Mouse (Mus musculus) layer of hippocampus, adult 9-11 months (tissue): ENCODE data around the gene Clasrp.

ENCODE experiments used
- DNase-seq: peaks from one replicate; pipeline ENCODE4 v3.0.0; 2022

Gene Clasrp

GRCm38 (mm10) chr7:19561765-19562642 is 42.3 kb downstream of the Clasrp start:
- DNase-seq: peak; percentile 84

GRCm38 (mm10) chr7:19561431-19561764 is 42.9 kb downstream of the Clasrp start:
- DNase-seq: no peak

- DNase-seq: no peak
Observed at GRCm38 (mm10) chr7:19560491-19561260, 43.6 kb downstream of the Clasrp start.

GRCm38 (mm10) chr7:19558965-19559364 is 45.3 kb downstream of the Clasrp start:
- no peak for DNase-seq

GRCm38 (mm10) chr7:19557982-19558900 is 46.0 kb downstream of the Clasrp start:
- DNase-seq: no peak

GRCm38 (mm10) chr7:19557086-19557485 is 47.2 kb downstream of the Clasrp start:
- no peak for DNase-seq

GRCm38 (mm10) chr7:19554168-19554567 is 50.1 kb downstream of the Clasrp start:
- DNase-seq: peak; percentile 67

- no peak for DNase-seq
Observed at GRCm38 (mm10) chr7:19552443-19552842, 51.8 kb downstream of the Clasrp start.

- no peak for DNase-seq
Observed at GRCm38 (mm10) chr7:19551634-19552033, 52.7 kb downstream of the Clasrp start.

- no peak for DNase-seq
Observed at GRCm38 (mm10) chr7:19549394-19549793, 54.9 kb downstream of the Clasrp start.

GRCm38 (mm10) chr7:19547344-19547969 is 56.8 kb downstream of the Clasrp start:
- DNase-seq: no peak

GRCm38 (mm10) chr7:19546007-19546406 is 58.3 kb downstream of the Clasrp start:
- no peak for DNase-seq

GRCm38 (mm10) chr7:19543584-19543983 is 60.7 kb downstream of the Clasrp start:
- DNase-seq: no peak

- peak; percentile 41 for DNase-seq
Observed at GRCm38 (mm10) chr7:19542155-19542691, 62.1 kb downstream of the Clasrp start.

- no peak for DNase-seq
Observed at GRCm38 (mm10) chr7:19541681-19542154, 62.6 kb downstream of the Clasrp start.

GRCm38 (mm10) chr7:19540771-19541566 is 63.3 kb downstream of the Clasrp start:
- no peak for DNase-seq

- no peak for DNase-seq
Observed at GRCm38 (mm10) chr7:19534676-19535075, 69.6 kb downstream of the Clasrp start.

GRCm38 (mm10) chr7:19532240-19532639 is 72.0 kb downstream of the Clasrp start:
- no peak for DNase-seq

GRCm38 (mm10) chr7:19531077-19531476 is 73.2 kb downstream of the Clasrp start:
- DNase-seq: no peak
